Mouse (Mus musculus) adipocyte (in vitro differentiated cells): ENCODE results near the gene Sumo2.
"Not testable (repeated sequence)": the region's sequence is repeated elsewhere in the genome, so short reads cannot be mapped to it uniquely, and the experiment has no call there.

Experiments used
- DNase-seq: peaks from one replicate; pipeline ENCODE4 v3.0.0-alpha.2; 2016; ENCODE audit warnings: low spot score

Gene Sumo2

GRCm38 (mm10) chr11:115536038-115536681 is at the start of gene Sumo2:
TSS of gene Sumo2 (minus strand) at chr11:115536276.
- DNase-seq: peak; percentile 93

DNA sequence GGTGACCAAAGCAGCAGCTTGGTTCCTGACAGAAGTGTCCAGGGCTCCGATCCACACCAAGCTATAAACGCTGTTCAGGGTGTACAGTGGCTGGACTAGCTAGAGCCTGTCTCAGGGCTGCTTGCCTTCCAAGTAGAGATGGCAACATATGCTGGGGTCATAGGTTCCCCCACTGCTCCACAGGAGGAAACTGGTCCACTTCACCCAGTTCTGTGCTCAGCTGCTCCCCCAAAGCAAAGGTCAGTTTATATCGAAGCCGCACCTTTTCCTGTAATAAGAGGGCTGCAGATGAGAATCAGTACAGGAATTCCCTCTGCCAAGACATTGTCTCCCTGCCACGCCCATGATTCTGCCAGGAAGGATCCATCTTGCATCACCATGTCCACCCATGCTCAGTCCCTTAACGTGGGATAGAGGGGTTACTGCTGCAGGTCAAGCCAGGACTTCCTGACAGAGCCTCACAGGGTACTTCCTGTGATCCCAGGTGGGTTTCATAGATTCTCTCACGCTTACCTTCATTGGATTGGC is 49.6 kb upstream of the Sumo2 start:
- DNase-seq: no peak

DNA sequence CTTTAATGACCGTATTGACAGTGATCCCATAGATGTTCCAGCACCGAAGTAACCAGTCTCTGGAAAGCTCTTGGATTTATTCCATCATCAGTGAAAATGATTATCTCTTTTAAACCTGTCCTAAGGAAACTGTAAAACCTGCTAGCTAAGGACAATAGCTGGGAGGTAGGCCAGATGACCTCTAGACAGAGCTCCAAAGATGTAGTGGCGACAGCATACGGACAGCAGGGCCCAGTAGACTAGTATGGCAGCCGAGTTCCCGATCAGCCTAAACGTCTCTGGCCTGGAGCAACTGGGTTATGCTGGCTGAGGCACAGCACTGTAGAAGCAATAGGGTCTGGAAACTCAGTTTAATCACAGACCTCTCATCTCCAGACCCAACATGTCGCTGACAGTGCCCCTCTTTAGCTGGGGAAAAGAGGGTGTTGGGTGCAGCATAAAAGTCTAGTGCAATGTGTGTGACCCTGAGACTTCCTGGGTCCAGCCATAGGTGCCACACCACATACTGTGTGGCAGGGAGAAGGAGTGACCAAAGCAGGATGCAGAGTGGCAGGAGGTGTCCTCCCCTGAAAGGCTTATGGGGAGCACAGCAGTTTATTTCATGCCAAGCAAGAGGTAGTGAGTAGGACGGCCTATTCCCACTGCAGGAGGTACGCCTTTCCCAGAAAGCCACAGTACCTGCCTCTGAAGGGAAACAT is 48.4 kb upstream of the Sumo2 start:
- DNase-seq: no peak

DNA sequence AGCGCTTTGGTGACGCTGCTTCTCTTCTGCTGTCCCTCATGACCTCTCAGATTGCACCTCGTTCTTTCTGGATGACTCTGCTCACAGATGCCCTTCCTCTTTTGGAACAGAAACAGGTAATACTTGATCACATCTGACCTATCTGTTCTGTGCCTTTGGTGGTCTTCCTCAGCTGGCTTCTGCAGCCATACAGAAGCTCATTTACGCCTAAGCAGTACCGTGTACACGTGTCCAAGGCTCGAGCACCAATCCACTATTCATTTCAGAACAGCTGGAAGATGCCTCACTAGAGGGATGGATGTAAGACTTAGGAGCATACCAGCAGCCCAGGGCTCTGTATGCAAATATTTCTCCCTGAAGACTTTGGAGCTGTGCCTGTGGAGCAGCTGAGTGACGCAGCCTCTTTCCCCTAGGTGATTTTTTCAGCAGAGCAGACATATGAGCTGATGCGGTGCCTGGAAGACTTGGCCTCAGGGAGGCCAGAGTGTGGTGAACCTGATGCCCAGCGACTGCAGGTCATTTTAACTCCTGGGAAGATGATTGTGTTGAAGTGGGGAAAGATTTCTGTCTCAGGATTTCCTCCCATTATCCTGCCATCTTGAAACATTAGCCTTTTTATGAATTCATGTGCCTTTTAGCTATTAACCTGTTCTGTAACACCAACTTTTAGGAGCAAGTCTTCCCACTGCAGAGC is 47.0 kb upstream of the Sumo2 start:
- no peak for DNase-seq

GRCm38 (mm10) chr11:115579080-115579479 is 43.0 kb upstream of the Sumo2 start:
- no peak for DNase-seq

GRCm38 (mm10) chr11:115564961-115565360 is 28.9 kb upstream of the Sumo2 start:
- DNase-seq: no peak

DNA sequence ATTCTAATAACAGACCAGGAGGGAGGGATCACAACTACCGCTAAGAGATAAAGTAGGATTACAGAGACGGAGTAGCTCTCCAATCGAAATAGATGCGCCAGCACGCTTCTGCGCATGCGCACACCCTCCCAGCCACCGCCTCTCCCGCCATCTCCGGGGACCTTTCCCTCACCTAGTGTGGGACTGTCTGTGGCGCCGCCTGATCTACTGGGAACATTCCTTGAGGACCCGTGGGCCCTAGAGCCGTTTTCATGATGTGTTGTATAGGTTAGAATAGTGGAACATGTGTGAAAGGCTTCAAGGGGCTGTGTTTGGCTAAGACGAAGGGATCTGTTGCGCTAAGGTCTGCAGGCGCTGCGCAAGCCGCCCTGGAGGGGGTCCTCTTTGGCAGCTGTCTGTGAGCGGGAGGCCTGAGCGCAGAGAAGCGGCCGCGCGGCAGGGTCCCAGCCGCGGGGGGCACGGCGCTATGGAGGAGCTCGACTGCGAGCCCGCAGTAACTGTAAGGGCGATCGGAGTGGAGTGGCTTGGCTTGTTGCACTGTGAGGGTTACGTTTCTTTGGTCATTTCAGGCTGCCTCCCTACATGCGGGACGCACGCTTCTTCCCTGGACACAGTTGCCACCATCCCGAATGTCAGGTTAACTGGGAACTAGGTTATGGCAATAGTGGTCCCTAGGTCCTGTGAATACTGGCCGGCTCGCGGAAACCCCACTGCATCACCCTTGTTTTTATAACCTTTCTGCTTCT is 28.2 kb upstream of the Sumo2 start, which contains the start of gene Nup85:
Gene Nup85 (plus strand): TSS at position 371 of the 746 bp plus-strand sequence.
- peak; percentile 97 for DNase-seq

DNA sequence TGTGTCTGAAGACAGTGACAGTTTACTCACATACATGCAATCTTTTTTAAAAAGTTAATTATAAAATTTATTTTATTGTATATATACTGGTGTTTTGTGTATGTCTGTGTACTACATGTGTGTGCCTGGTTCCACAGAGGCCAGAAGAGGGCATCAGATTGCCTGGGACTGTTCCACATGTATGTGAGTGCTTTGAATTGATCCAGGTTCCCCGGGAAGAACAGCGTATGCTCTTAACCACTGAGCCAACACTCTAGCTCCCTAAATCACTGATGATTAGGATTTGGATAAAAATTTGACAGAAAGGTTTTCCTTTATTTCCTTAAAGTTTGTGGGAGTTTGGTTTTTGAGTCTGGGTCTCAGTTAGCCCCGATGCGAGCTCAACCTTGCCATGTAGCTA is 27.3 kb upstream of the Sumo2 start:
- no peak for DNase-seq

- DNase-seq: no peak
Observed at GRCm38 (mm10) chr11:115555717-115556116, 19.6 kb upstream of the Sumo2 start.

DNA sequence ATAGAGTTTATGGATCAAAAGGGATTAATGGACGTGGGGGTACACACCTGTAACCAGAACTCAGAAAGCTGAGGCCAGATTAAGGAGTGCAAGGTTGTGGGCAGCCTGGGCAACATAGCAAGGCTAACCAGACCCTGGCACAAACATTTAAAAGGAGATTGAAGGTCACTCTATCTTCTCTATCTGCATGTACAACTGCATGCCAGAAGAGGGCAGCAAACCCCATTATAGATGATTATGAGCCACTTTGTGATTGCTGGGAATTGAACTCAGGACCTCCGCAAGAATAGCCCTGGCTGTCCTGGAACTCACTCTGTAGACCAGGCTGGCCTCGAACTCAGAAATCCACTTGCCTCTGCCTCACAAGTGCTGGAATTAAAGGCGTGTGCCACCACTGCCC is 16.7 kb upstream of the Sumo2 start:
- DNase-seq: no peak

DNA sequence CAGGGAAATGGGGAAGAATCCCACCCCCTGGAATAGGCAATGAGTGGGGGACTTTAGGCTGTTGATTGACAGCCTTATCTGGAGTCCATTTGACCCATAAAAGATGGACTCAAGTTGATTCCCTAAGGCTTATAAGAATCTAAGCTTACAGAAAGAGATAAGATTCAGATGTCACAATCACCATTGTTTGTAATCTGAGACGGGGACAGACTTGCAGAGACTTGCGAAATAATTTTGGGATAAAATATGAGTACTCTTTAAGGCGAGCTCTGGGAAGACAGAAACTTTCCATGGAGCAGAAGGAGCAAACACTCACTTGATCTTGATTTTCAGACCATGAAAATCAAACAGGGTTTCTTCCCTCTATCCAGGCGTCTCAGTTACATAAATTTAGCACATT is 7.5 kb upstream of the Sumo2 start:
- DNase-seq: no peak

DNA sequence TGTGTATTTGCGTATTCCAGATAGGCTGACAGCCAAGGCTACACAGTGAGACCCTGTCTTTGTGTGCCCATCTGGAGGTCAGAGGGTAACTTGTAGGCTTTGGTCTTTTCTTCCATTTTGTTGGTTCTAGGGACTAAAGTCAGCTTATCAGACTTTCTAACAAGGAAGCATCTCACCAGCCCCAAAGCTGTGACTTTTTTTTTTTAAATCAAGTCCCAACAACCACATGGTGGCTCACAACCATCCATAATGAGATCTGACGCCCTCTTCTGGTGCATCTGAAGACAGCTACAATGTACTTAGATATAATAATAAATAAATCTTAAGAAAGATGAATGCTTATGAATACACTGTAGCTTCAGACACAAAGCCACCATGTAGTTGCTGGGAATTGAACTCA is 2.0 kb upstream of the Sumo2 start:
- DNase-seq: no peak

DNA sequence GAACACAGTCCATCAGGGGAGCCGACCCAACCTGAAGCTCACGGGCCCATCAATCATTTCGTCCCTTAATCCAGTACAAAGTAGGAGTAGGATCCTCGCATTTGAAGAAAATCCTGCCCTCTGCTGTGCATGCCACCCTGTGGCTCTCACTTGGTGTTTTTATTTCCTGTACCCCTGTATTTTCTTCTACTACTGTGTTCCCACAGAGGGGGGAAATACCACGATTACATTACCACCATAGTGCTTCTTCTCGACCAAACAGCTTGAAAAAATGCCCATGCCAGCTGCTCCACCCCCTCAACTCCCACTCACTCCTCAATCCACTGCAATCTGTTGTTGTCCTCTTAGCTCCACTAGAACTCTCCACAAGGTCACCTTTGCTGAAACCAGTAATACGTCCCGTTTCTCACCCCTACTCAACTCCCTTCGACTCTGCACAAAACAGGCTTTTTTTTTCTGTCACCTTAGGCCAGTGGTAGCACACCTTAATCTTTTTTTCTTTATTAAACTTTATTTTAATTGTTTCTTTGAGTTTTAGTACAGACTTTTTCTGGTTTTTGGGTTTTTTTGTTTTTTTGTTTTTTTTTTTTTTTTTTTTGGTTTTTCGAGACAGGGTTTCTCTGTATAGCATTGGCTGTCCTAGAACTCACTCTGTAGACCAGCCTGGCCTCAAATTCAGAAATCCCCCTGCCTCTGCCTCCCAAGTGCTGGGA is 936 bp upstream of the Sumo2 start:
- no peak for DNase-seq

GRCm38 (mm10) chr11:115535401-115536037 is 557 bp downstream of the Sumo2 start:
- DNase-seq: peak; percentile 45

- DNase-seq: no peak
Observed at GRCm38 (mm10) chr11:115534759-115535371, 1.2 kb downstream of the Sumo2 start.

DNA sequence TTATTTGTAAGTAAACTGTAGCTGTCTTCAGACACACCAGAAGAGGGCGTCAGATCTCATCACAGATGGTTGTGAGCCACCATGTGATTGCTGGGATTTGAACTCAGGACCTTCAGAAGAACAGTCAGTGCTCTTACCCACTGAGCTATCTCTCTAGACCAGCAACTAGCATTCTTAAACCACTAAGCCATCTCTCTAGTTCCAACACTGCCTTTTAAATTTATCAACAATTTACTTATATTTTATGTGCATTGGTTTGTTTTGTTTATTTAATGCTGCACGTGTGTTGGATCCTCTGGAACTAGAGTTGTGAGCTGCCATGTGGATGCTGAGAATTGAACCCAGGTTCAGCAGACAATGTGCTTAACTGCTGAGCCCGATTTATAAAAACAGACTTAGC is 9.6 kb downstream of the Sumo2 start:
- DNase-seq: not testable (repeated sequence)

DNA sequence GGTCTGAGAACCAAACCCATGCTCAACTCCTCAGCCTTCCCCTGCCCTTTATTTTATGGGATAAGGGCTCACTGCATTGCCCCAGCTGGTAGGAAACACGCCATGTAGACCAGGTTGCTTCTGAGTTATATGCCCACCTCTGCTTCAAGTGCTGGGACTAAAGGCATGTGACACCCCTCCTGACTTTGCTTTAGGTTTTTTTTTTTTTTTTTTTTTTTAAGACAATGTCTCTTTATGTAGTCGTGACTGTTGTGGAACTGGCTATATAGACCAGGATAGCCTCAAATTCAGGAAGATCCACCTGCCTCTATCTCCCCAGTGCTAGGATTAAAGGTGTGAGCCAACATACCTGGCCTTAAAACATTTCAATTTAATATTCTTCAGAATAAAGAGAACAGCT is 13.4 kb downstream of the Sumo2 start:
- no peak for DNase-seq

DNA sequence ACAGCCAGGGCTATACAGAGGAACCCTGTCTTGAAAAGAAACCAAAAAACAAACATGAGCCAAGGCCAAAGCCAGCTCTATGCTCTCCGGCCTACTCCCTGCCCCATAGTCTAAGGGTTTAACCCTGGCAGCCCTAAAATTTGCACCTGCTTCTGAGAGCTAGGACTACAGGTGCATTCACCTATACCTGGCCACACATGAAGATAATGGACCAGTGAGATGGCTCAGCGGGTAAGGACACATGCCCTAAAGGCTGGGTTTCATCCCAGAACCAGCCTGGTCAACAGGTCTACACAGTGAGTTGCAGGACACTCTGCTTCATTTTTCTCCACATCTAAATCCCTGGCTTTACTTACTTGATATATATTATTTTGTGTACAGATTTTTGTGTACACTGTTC is 13.8 kb downstream of the Sumo2 start:
- DNase-seq: no peak

DNA sequence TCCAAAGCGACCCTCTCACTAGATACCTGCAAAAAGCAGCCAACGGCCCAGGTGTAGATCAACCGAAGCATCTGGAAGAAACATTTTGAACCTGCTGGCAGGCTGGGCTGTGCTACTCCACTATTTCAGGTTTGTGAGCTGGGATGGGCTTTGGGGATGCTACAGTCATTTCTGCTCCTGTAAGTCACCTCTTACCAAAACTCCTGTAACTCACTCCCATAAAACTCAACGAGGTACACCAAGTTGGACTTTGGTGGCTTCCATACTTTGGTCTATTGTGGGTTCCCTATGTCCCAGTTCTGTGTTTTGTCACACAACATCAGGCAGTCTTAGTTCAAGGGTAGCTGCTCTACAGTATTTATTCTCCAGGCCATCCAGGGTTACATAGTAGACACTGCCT is 15.0 kb downstream of the Sumo2 start:
- DNase-seq: no peak

DNA sequence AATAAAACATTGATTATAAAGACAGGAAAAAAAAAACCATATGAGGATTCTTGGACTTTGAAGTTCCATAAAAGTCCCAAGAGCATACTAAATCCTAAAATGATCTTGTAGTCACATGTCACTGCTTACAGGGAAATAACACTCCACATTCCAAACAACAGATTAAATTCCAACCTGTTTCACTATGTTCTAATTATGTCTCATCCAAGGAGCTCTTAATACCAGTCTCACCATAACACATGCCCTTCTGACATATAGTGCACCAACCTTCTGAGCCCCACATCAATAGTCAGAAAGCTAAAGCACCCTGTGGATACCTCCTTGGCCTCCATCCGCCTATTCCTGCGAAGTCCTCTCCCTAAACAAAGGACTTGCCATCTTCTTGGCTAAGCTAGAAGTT is 15.9 kb downstream of the Sumo2 start:
- no peak for DNase-seq

DNA sequence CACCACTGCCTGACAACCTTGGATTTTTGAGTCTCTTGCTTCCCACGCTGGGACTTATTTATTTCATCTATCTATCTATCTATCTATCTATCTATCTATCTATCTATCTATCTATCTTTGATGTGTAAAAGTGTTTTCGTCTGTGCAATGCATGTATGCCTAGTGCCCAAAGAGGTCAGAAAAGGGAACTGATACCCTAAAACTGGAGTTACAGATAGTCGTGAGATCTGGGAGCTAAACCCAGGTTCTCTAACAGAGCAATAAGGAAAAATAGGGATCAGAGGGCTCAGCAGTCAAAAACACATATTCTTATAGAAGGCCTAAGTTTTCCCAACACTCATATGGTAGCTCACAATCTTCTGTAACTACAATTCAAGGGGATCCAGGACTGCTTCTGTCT is 16.5 kb downstream of the Sumo2 start:
- DNase-seq: no peak
